Mouse (Mus musculus) brown adipose tissue, adult 24 weeks (tissue): ENCODE data around the gene Cep112. TPM values are rescaled to one million over a fixed set of nuclear protein-coding genes. Genes with fewer than 3 reads are reported as not detected.

ENCODE experiments used
- H3K27ac ChIP-seq: fragments of 200-500 bp; replicated peaks from 2 replicates; pipeline ENCODE4 v1.5.1; 2012; ENCODE audit warnings: low read depth, mild to moderate bottlenecking, low read length
- H3K4me1 ChIP-seq: fragments of 200-500 bp; 2 replicates; pipeline ENCODE4 v1.6.1; 2012; ENCODE audit warnings: low read length, mixed read lengths; ENCODE audit not compliant: control insufficient read depth, insufficient read depth, insufficient read length
- H3K4me3 ChIP-seq: fragments of 200-500 bp; 2 replicates; pipeline ENCODE4 v1.5.1; 2012; ENCODE audit warnings: low read depth, mild to moderate bottlenecking, low read length, moderate library complexity; ENCODE audit not compliant: insufficient read depth
- polyA plus RNA-seq: library from polyadenylated mRNA; stranded (reverse); fragments of >200 nt; gene quantifications from 2 replicates; pipeline ENCODE4 v1.2.4, GENCODE M21; 2012; ENCODE audit not compliant: missing spikeins, insufficient read depth, insufficient read length

The Cep112 gene
- polyA plus RNA-seq, 1 experiment, result 4.0 TPM

DNA sequence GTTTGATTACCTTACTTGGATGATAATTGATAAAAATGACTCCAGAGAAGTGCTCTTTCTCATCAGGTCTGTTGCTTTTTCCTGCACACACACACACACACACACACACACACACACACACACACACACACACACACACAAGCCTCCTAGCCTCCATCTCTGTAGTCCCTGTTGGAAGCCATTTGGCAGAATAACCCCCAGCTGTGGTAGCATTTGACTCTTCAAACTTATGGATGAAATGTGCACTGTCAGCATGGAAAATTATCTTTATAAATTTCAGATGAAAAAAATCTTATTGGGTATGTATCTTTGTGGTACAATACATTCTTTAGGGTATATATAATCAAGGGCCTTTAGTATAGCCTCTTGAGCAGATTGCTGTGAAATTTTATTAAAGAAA is 181.8 kb downstream of the Cep112 start:
- no peak overlapping the region for H3K4me3 ChIP-seq
- no peaks in the 10 kb centered on the region for H3K4me1 ChIP-seq
- H3K27ac ChIP-seq, result no peak overlapping the region

GRCm38 (mm10) chr11:108620628-108621433 is 195.8 kb downstream of the Cep112 start:
- H3K27ac ChIP-seq, result no peak overlapping the region

DNA sequence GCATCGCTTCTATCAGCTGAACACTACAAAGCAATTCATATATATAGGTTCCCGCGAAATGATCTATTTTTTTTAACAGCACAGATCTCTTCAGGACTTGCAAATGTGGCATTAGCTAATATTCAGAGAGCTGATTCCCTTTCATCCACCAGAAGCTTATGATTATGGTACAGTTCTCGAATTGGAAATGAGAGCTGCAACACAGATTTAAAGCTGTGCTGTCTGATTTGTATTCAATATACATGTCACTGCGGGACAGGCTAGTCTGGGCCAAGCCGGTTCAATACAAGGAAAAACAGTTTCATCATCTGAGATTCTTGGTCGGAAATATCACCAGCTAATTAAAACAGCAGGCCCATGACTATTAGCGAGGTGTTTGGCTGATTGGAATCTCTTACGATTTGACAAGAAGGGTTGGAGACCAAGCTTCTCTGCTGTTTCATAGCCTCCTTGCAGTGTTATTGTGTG is 196.5 kb downstream of the Cep112 start:
- Histone ChIP-seq H3K27ac (no peak overlapping the region), H3K4me1 (no peaks in the 10 kb centered on the region), H3K4me3 (no peak overlapping the region)

More at GRCm38 (mm10) chr11:108620628-108621433, 195.8 kb downstream of the Cep112 start:
- no peaks in the 10 kb centered on the region for H3K4me1 ChIP-seq
- no peak overlapping the region for H3K4me3 ChIP-seq

GRCm38 (mm10) chr11:108625546-108626232 is 200.7 kb downstream of the Cep112 start:
- Histone ChIP-seq H3K27ac (no peak overlapping the region), H3K4me3 (no peak overlapping the region), H3K4me1 (no peaks in the 10 kb centered on the region)

DNA sequence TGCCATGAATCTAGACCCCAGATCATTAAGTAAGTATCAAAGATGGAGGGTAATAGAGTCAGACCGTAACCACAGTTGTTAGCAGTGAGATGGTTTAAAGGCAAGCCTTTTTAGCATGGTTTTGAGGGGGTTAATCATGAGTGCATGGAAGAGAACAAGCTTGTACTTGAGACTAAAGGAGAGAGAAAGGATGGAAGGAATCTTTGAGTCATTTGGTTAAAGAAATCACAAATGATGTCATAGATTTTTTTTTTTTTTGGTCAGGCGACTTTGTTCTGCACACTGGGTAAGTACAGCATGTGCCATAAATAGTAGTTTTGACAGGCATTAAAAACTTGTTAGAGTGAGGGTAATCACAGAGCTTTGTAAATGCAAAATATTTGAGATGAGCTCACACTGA is 212.8 kb downstream of the Cep112 start:
- Histone ChIP-seq H3K4me3 (no peak overlapping the region), H3K27ac (no peak overlapping the region), H3K4me1 (no peaks in the 10 kb centered on the region)

GRCm38 (mm10) chr11:108655574-108655973 is 230.6 kb downstream of the Cep112 start:
- Histone ChIP-seq H3K4me1 (no peaks in the 10 kb centered on the region), H3K4me3 (no peak overlapping the region), H3K27ac (no peak overlapping the region)

- H3K4me3 ChIP-seq, result no peak overlapping the region
- H3K4me1 ChIP-seq, result no peaks in the 10 kb centered on the region
- H3K27ac ChIP-seq, result no peak overlapping the region
Observed at GRCm38 (mm10) chr11:108682014-108682413, 257.0 kb downstream of the Cep112 start.

DNA sequence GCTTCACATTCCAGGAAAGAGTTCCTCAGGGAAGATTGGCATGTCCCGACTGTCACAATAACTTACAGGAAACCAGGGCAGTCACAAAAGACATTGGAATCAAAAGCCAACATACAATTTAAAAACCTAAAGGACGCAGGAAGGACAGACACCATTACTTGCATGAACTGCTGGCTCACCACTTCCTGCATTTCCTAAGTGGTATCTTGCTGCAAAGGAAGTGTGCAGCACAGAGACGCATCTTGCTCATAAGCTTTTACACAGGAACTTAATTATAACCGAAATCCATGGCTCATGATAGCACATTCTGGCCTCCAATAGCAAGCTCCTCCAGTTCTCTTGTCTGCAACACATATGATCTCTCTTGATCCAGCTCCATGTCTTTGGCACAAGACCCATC is 271.6 kb downstream of the Cep112 start:
- Histone ChIP-seq H3K4me3 (no peak overlapping the region), H3K4me1 (no peaks in the 10 kb centered on the region), H3K27ac (no peak overlapping the region)

DNA sequence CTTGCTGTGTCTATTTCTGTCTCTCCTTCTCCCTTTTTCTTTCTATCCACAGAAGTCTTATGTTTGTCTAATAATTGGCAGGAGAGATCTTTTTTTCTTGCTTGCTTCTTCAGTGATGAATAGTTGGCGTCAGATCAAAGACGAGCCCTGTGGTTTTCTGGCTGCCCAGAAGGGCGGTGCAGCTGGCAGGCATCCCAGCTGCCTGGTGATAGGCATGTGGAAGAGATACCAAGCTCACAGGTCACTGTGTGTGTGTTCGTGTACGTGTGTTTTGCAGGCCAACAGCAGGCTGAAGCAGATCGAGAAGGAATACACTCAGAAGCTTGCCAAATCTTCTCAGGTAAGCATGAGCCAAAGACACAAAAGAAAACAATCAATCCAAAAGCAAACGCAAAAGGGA is 327.3 kb downstream of the Cep112 start:
- H3K27ac ChIP-seq, result no peak overlapping the region
- H3K4me1 ChIP-seq, result peaks cover 2% of the 10 kb centered on the region
- no peak overlapping the region for H3K4me3 ChIP-seq

- H3K4me1 ChIP-seq, result peaks cover 2% of the 10 kb centered on the region
- no peak overlapping the region for H3K4me3 ChIP-seq
- H3K27ac ChIP-seq, result no peak overlapping the region
Observed at GRCm38 (mm10) chr11:108752765-108753164, 327.8 kb downstream of the Cep112 start.

DNA sequence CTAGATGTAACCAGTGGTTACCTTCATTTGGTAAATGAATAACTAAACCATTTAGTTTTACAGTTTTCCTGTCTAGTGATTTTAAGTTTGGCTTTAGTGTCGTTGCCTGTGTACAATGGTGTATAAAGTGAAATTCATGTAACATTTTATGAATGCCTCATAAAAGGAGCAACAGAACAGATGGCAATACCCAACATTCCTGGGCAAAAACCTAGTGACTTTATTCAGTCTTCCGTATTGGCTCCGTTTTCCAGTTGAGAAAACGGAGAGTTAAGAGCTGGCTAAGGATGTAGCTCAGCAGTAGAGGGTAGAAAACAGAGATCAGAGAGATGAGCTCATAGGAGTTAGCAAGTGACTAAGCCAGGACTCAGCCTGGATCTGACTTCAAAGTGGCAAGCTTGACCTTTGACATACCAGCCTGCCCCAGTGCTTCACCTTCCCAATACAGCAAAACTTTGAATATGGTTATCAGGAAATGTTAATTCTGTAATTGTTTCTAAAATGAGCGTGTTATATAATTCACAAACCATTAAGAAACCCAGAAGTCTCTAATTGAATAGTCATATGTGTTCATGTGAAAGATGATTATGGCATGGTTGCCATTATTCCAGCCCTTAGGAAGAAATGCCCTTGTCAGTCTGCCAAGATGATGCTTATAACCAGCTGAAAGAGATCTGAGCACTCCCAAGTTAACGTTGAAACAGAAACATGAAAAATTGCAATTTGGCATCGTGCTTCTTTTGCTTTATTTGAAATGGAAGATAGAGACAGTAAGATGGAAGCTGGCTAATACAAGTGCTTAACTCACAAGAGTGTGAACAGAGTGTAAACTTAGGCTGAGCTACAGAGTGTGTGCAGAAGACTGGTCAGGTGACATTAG is 328.6 kb downstream of the Cep112 start:
- Histone ChIP-seq H3K4me1 (peaks cover 2% of the 10 kb centered on the region), H3K27ac (no peak overlapping the region), H3K4me3 (no peak overlapping the region)

- no peak overlapping the region for H3K4me3 ChIP-seq
- no peak overlapping the region for H3K27ac ChIP-seq
- H3K4me1 ChIP-seq, result peaks cover 2% of the 10 kb centered on the region
Observed at GRCm38 (mm10) chr11:108757211-108757610, 332.2 kb downstream of the Cep112 start.

DNA sequence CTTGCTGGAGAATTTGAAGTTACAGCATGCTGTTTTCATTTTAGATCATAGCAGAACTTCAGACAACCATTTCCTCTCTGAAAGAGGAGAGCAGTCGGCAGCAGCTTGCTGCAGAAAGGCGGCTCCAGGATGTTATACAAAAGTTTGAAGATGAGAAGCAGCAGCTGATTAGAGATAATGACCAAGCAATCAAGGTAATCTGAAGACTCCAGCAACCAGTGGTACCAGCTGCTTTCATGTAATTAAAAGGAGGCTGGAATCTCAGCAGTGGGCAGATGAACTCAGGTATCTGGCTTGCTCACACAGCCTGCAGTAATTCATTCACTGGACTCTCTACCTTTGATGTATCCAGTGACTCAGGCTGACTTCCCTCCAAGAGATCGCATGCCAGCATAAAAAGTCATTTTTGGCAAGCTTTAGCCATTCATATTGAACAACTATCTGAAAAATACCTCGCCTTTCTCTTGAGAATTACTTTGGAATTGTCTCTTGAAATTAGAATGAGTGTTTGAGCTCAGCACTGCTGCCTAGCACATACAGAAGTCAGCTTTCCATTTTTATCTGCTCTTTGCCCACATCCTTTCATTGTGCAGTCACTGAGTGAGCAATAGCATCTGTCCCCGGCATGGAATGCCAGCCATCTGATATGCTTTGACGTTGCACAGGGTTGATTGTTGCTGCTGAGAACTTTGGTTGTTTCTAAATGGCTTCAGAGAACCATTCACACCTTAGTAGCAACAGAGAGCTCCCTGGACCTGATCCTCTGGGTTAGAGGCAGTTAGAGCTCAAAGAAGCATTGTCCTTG is 332.8 kb downstream of the Cep112 start:
- Histone ChIP-seq H3K27ac (no peak overlapping the region), H3K4me1 (no peaks in the 10 kb centered on the region)

DNA sequence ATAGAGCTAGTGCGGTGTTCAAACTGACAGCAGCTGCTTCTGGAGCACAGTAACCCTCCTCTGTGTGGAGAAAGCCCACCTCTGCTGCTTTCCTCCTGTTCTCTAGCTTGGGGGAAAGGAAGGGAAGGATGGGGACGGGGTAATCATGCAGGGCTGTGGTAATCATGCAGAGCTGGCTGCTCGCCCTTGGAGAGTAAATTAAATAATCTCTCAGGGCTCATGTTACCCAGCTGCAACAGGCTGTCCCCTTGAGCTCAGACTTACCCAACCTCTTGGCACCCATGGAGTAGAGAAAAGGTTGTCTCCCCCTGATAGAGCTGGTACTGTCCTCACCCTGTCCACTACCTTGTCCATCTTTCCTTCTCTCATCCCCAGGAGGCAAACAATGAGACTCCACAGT is 345.1 kb downstream of the Cep112 start:
- Histone ChIP-seq H3K4me1 (no peaks in the 10 kb centered on the region; the same call in 1 of the 2 replicates), H3K27ac (no peak overlapping the region), H3K4me3 (no peak overlapping the region)

More for the DNA sequence above, 332.8 kb downstream of the Cep112 start:
- no peak overlapping the region for H3K4me3 ChIP-seq
